Mouse (Mus musculus) mesoderm, embryonic 11.5 days (tissue): ENCODE measurements at regions not wholly inside any gene's neighbourhood (a gene's known extent, or its start where the extent isn't known, plus 50 kb on each side); places are given as distances from the start of the nearest gene placed in this dataset.

Source experiments
- DNase-seq: peaks from one replicate; pipeline ENCODE4 v3.0.0-alpha.2; 2012; ENCODE audit warnings: low read depth, low spot score

DNA sequence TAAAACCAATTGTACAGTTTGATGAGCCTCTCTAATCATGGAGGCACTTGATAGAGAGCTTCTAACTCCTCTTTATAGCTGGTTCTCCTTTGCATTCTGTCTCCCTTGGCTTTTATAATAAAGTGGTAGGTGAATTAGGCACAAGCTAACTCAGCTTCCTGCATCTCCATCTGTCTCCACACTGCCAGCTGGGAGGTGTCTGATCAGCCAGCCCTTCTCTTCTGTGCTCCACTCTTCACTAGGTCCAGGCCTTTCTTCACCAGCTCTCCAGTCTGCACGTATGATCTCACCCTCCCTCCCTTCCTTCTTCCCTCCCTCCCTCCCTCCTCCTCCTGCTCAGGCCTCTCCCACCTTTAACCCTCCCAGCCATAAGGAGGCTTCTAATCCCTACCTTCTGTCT lies 136.2 kb downstream of the Rchy1 start:
- DNase-seq, result no peak

DNA sequence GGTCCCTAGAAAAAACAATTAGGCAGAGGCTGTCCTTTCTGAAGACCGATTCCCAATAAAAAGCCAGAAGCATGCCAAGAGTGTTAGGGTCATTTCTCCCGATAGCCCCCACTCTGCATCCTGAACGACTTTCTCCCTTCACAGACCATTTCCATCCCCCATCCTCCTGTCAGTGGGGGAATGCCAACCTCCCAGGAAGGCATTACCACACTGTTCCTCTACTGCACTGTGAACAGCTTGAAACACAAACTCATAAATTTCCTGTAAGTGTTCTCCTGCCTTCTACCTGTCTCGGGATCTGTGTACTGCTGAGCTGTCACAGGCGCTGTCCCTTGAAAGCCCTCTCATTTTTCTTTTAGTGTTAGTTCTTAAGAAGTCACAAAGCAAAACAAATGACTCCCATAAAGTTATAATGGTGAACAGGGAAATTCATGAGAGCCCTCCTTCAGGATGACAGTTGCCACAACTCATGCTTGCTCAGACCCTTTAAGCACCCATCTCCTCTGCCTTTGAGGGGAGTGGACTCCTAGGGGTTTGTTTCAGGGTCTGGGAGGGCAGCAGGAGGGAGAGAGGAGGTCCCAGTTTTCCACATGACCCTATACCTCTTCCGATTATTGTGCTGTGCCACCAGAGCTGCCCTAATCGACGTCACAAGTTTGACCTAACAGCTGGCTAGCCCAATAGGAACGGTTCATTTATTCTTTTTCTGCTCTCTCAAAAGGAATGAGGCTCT lies 139.9 kb downstream of the Rchy1 start:
- DNase-seq, result peak; percentile 23

DNA sequence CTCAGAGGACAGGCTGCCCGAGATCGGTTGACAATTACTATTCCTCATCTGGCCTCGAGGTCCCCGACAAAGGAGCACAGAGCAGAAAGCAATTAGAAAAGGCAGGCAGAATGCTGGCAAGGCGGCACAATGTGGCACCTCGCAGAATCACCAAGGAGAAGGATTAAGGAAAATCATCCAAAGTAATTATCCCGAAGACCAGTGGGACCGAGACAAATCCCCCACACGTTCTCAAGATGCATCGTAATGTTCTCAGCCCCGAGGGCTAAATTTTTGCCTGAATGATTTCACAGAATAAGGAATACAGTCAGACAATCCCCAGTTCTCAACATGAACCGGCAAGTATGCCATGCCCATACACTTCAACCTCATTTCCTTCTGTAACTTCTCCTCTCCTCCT lies 144.1 kb downstream of the Rchy1 start:
- DNase-seq, result no peak

DNA sequence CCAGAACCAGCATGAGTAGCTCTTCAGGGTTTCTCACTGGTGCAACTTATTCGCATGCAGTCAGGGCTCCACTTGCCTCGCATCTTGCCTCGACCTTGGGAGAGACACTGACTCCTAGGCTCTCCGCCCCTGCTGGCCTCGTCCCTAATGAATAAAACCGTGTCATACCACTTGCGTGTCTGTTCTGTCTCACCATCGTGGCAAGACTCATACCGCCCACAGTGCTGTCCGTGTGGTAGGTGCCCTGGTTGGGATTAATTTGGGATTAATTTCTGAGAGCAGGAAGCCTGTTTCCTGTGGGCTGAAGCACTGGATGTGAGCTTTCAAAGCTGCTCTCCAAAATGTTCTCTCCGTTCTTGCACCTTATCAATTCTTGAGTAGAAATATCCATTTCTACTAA lies 144.7 kb downstream of the Rchy1 start:
- DNase-seq, result no peak

DNA sequence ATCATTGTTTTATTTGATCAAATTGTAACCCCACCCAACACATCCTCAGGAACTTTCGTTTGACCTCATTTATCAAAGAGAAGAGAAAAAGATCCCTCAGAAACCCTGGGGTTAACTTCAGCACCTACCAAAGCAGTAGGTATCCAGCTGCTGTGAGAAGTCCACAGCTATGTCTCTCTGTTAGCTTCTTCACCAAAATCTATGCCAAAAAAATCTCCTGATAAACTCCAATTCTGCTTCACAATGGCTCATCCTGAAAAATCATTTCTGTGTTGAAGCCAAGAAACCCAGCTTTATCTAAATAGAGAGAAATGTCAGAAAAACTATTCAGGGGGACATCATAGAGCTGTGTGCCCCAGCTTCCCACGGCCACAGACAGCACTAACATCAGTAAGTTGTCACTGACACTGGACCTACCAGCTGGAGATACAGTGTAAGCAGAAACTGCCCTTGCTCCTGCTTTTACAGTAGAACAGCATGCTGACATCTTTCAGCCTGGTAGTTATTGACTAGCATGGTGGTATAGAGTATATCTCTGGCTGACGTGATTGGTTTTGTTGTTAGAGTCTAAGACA lies 146.4 kb downstream of the Rchy1 start:
- no peak for DNase-seq

DNA sequence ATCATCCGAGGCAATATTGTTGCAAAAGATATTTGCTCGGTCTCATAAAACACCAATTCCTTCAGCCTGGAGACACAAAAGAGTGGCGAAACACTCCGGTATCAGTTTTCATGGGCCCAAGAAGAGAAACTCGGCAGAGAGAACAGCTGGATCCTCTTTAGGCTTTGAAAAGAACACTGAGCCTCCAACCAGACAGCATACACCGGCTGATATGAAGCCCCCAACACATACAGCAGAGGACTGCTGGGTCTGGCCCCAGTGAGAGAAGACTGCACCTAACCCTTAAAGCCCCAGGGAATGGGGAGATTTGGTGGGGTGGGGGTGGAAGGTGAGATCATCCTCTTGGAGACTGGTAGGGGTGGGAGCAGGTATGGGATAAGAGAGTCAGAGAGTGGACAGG lies 147.9 kb downstream of the Rchy1 start:
- DNase-seq, result no peak

DNA sequence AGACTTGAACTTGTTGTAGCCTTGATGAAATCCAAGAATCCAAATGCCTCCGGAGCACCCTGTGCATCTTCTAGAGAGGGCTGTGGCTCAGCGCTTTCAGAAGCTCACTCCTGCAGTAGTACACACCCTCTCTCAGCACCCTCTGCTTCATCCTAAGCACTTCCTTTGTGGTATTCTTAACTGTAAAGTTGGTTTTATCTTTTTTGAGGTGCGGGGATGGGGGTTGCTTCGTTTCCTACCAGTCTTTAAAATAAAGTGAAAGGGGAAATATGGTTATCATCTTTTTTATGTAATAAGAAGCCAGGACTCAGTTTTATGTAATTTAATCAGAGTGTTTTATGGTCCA lies 148.5 kb downstream of the Rchy1 start:
- no peak for DNase-seq

DNA sequence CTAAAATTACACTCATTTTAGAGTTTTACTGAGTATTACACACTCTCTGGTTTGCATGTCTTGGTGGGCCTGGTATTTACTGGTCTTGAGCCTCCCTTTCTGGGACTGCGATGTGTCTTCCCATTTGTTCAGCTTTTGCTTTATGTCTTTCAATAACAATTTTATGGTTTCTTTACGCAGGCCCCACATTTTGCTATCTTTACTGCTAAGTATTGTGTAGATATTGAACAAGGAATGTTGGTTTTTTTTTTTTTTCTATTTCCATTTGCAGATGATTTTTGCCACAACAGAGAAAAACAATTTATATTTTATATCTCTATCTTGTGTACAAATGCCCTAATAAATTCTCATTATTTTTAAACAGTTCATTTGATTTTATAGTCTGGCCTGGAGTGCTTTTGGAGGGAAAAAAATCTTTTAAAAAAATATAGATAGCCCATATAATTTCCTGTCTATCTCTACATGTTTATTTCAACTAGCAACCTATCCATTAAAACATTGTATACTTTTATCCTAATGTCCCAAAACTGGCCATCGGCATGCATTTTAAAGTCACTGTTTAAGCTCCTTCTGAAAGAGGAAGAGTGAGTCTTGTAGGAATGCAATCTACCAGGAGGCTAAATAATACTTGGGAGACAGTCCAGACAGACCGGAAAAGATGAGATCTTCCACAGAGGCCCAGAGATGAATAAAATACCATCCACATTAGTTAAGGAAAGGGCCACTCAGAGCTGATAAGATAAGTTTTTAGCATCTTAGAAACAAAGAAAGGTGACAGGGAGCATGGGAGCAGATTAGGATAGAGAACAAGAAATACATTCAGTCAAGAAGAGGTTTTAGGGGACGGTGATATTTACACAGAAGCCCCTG lies 149.1 kb downstream of the Rchy1 start:
- DNase-seq, result no peak

DNA sequence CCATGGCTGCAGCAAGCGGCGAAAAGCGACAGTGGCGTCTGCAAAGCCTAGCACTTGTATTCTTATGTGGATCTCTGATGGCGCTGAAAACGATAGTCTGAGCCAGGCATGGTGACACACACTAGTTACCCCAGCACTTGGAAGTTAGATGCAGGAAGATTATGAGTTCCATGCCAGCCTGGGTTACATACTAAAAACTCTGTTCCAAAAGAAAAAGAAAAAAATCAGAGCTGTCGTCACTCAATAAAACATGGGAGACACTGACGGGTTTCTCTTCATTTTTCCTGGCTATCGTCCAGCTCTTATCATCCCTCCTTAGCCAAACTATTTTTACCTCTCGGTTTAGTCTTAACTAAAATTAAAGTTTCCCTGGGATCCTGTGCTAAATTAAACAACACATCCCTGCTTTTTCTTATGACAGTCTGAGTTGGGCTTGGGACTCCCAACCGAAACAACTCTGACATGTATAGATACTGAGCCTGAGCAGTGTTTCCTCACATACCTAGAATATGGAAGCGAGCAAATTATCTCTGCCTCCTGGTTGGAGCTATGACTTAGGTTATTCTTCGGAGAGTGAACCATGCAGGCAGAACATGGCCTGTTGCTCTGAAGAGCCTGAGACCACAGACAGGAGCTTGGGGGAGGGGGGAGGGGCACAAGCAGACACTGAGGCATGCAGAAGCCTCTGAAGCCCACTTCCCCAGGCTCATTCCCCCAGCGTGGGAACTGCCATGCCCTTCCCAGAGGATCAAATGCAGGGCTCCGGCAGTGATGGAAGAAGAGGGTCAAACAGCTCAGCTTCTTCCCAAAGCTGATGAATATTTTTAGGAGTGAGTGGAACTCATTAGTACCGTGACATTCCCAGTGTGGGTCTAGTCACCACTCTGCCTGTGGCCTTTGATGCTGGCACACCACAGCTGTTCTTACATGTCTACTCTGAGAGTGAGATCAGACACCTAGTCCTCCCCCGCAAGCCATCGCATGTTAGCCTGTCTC lies 155.5 kb downstream of the Rchy1 start:
- DNase-seq, result peak; percentile 47

DNA sequence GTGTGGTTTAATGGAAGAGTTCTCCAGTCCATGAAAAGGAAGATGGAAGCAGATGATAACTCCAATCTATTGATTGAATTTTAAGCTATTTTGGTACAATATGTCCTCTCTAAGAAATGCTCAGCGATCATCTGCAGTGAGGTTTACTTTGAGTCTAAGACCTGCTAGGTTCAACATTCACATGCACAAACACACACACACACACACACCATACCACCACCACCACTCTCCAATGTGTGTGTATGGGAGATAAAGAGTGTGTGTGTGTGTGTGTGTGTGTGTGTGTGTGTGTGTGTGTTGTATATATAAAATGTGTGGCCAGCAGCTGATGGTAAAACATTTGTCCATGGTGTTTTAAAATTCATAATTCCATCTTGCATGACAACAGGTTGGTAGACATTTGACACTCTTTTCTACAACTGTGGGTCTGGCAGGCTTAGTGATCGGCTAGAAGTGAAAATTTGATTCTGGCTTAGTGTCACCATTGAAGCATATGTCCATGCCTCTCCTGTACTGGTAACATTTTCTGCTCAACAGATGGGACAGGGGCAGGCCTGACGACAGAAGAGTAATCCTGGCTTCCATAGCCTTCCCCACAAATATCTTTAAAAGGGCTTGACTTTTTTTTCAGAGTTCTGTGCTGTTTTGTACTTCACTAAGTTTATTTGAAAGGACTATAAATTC lies 161.4 kb downstream of the Rchy1 start:
- no peak for DNase-seq

DNA sequence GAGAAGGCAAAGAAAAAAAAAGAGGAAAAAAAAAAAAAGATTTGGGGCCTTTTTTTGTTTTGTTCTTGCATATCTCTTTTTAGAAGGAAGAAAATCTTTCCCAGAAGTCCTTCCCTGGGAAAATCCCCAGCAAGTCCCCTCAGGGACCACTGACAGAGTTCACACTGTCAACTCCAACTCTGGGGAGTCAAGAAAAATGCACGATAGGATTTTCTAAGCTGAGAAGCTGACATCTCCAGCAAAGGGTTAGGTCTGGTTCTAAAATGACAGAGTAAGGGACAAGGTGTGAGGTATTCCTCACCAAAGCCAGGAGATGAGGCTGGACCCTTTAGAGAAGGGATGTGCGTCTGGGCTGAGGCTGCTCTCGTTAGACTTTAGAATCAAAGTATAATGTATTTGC lies 165.5 kb downstream of the Rchy1 start:
- no peak for DNase-seq

DNA sequence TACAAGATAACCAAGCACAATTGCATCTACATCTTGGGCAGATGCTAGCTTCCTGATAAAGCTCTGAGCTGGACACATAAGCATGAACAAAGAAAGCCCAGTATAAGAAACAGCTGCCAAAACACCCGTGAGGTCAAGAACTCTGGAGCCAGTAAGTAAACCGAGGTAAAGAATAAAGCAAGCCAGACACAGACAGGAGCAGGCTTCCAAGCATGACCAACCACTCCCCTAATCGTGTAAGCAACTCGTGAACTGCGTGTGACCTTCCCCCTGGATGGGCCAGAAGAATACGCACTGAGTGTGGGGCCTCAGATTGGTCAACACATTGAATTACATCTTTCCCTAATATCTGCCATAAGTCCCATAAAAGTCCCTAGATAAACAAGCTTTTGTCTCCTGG lies 170.1 kb downstream of the Rchy1 start:
- no peak for DNase-seq

DNA sequence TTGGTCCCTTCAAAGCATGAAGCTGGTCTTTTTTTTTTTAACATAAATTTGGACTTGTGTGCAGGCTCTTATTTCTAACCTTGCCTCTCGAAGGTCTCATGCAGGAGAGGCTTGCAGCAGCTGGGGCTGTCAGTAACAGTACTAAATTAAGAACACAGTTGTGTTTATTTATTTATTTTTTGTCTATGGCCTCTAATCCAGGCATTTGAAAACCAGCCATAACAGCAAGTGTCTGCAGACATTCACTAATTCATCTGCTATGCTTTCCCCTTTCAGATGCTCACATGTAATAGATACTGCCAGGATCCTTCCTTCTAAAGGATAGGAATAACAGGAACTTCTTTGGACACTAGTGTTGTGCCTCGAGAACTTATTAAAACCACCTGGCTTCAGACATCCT lies 172.5 kb downstream of the Rchy1 start:
- no peak for DNase-seq

DNA sequence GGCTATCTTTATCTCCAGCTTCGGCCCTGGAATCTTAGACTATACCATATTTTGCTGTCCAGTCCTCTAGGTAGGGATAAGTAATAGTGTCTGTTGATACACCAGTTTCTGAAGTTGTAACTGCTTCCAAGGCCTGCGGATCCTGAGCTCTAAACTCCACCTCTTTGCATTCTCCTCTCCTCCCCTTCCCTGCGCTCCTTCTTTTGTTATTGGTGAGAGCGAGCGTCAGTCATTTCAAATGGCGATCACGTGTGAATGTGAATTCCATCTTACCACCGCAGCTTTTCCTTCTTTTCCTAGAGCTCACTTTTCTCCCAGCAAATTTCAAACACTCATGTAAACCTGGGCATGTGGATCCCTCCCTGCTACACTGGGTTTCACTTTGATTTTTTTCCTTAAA lies 178.9 kb downstream of the Rchy1 start:
- DNase-seq, result no peak

DNA sequence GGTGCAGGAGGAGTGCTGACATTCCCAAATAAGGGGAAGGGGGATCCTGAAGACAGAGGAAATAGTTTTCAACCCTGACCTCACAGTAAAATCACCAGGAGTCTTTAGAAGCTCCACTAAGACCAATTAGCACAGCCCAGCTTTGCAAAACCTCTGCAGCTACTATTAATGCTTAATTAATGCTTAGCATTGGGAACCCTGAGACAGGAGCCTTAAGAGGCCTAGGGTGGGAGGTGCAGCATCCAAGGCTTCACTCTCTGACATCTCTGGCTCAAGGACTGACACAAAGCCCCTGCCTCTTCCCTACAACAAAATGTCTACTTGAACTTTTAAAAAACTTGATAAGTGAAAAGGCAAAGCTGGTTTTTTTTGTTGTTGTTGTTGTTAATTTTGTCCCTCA lies 185.9 kb downstream of the Rchy1 start:
- no peak for DNase-seq

DNA sequence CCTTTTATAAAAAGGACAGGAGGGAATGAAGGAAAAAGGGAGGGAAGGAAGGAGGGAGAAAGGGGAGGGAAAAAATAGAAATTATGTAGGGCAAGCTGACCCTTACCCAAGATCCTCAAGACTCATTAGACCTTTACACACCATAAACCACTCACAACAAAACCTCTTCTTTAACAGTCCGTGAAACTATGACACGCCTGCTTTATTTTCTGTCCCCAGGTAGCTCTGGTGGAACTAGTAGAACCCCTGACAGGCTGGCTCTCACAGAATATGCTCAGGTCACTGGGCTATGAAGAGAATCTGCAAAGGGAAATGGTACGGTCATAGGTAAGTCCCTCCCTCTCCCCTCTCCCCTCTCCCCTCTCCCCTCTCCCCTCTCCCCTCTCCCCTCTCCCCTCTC lies 188.8 kb downstream of the Rchy1 start:
- DNase-seq, result no peak

DNA sequence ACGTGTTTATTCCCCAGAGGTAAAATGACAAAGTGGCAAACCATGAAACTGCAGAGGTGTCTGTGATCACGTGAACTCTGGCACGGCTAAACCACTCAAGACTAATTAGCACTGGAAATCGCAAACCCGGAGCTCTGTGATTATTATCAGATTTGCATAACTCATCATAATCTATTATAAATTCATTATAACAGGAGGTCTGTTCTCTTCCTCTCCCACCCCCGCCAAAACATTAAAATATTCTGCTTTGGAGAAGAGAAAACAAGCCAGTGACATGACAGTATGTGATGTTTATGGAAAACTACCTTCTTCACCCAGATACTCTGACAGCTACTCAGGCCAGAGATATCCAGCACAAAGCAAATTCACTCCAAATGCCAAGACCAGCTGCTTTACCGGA lies 195.0 kb downstream of the Rchy1 start:
- no peak for DNase-seq

DNA sequence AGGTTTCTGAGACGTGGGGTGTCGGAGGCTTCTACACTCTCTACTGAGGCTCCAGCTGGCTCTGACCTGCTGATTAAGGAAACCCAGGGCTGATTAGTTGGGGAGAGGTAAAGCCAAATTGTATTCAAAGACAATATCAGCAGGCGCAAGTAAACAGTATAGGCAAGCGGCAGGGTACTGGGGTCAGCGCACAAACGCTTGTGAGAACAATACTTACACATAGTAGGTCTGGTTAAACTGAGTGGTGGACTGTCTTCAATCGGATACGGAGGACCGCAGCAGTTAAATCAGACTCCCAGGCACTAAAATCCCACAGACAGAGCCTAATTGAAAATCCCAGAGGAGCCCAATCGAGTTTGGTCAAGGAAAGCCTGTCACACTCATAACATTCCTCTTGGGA lies 195.8 kb downstream of the Rchy1 start:
- no peak for DNase-seq

DNA sequence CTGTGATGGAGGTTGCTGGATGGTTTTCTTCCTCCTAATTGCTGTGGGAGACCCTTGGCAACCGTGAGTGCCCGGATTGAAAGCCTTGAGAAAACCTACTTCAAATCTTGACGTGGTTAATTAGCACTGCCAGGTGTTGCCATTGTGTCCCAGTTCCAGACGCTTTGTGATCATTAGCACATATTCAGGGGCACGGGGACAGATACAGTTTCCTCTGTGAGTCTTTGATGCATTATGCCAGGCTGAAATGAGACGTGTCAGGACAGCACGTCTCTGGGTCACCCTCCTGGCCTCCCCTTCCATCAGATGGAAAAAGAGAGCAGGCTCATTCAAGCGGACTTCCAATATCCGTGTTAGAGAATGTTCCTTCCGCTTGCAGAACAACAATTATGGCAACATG lies 198.2 kb downstream of the Rchy1 start:
- no peak for DNase-seq

DNA sequence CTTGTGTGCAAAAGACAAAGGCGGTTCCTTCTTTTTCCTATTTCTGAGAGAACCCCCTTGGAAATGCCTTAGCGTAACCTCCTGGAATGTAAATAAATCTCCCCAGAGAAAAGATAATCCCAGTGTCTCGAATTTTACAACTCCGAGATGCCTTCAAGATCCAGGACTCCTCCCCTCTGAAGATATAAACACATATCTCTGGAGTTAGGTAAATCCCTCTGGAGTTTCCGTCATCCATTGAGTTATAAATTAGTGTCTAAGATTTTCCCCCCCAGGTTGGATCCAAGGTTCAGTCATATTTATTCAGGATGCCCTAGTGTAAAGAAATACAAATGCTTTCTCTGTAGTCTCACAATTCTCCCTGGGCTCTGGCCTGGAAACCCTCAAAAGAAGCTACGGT lies 200.3 kb downstream of the Rchy1 start:
- no peak for DNase-seq

DNA sequence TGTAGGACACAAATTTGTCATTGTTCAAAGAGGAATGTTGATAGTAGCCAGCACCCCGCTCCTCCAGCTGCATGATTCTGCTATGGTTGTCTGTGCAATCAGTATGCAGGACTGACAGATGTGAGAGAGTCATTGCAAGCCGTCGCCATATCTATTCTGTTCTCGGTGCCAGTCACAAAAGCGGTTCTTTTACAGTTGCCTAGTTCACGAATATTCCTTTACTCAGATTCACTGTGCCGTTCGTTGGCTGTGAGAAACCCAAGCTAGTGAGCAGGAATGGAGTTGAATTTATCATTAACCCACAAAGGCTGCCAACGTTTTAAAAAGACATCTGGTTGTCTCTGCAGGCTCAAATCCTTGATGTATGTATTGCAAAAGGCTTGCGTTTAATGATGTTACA lies 206.9 kb downstream of the Rchy1 start:
- DNase-seq, result no peak
